Mouse (Mus musculus) erythroid progenitor cell, adult 5-6 weeks (primary cell): ENCODE measurements around the gene Ltbr. TPM values are rescaled to one million over a fixed set of nuclear protein-coding genes. Genes with fewer than 3 reads are reported as not detected.

Experiments
- ATAC-seq: replicated peaks from 2 replicates; pipeline ENCODE4 v1.8.0; 2016; ENCODE audit warnings: moderate number of reproducible peaks, mild to moderate bottlenecking, moderate TSS enrichment, inconsistent platforms; ENCODE audit not compliant: poor library complexity, low FRiP score, severe bottlenecking
- total RNA-seq, 2 experiments: library from RNA; stranded (forward) in 1 of 2; stranded (reverse) in 1 of 2; fragments of 150-400 nt in 1 of 2; fragments of 186-747, 209-891 nt in 1 of 2; gene quantifications; 2 replicates each; pipeline versions ENCODE4 v1.2.3 to v1.2.4; 2015 to 2017; ENCODE audit warnings: low replicate concordance in 2 of 2

Ltbr gene
- total RNA-seq, 2 experiments from 2014 or later, result 0.84 to 3.5 TPM

DNA sequence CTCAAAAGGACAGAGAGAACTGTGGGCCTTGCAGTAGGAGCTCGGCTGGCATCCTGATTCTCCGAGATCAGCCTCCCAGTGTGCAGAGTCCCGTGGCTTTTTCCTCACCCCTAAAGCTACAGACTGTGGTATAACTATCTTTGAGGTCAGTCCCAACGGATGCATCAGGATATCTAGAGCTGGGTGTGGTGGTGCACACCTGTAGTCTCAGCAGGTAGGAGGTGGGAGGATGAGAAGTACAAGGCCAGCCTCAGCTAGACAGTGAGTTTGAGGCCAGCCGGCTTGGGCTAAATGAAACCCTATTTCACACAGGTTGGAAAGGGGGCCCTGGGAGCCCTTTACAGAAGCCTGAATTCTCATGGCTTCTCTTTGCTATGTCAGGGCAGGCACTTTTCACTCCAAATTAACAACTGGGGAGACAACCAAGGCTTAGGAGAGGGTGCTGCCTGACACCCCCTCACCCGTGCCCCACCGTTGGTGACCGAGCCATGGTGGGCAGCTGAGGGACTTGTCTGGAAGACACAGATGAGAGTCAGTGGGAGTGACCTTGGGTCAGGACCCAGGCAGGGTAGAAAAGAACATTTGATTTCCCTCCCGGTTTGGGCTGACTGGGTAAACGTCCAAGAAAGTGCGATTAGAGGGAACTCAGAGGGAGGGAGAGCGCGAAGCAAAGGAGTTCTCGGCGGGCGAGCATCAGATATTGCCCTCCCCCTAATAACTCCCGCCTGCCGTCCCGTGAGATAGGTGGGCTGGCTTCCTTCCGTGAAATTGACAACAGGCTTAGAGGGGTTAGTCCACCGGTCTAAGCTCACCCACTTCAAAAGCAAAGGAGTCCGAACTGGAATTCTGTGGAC is 35.3 kb upstream of the Ltbr start, which contains the start of gene Tnfrsf1a:
Gene Tnfrsf1a, plus strand, starts transcription at position 642 of the 854 bp plus-strand sequence.
- no peak for ATAC-seq

GRCm38 (mm10) chr6:125346029-125346428 is 32.3 kb upstream of the Ltbr start:
- ATAC-seq, result no peak

- no peak for ATAC-seq
Measured at GRCm38 (mm10) chr6:125345625-125346024, 31.9 kb upstream of the Ltbr start.

DNA sequence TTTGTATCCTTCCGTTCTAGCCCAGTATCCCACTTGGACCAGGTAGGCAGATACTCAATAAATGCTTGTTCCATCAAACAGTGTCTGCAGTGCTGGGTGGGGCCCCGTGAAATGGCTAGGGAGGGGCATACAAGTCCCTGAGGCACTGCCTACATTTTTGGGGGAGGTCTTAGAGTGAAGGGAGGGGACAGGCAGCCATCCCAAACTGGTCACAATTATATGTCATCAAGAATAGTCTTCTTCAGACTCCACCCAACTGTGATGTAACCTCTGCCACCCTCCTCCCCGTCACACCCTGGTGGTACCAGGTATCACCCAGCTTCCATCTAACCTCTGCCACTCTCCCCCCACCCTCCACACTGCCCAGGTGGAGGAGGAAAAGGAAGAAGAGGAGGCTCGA is 31.2 kb upstream of the Ltbr start:
- no peak for ATAC-seq

DNA sequence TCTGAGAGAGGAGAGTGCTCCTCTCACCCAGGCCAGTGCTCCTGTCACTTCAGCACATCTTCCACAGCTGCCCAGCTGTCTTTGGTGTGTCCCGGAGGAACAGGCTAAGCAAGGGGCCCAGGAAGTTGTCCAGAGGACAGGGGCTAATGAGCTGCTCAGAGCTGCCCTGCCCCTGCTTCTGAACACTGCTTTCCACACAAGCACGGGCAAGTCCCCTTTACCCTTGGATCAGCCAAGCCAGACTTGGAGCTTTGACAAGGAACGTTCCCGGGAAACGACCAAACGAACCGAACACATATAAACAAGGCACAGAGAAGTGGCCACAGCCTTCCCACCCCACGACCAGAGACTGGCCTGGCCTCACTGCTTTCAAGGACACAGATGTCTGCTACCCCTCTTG is 30.4 kb upstream of the Ltbr start:
- ATAC-seq, result no peak

DNA sequence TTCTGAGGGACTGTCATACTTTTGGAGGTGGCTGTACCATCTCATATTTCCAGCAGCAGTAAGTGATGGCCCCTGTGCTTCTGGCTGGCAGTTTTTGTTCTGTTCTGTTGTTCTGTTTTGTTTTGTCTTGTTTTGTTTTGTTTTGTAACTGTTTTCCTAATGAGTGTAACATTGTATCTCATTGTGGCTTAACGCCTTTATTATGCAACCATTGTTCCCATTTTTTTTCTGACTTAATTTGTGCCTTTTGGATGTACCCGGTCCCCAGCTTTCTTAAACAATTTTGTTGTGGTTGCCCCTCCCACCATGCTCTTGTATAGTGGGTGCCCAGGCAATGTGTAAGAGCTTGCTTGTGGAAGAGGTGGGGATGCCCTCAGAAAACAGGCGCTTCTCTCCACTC is 28.5 kb upstream of the Ltbr start:
- no peak for ATAC-seq

DNA sequence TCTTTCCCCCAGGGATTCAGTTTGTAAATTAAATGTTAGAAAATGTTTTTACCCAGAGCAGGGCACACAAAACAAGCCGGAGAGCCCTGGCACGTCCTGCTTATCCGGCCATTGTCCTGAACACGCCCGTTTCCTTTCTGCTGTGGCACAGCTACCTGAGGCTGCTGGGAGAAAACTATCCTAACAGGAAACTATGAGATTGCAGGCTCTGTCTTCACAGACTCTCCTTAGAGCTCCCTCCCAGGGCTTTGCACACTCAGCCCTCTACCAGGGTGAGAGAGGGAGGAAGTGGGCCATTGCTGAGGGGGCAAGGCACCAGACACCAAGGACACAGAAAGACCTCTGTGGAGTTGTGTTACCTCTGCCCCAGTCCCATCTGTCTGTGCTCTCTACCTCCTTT is 26.6 kb upstream of the Ltbr start:
- ATAC-seq, result no peak

- ATAC-seq, result no peak; the same call in 1 of the 2 replicates
Measured at GRCm38 (mm10) chr6:125338791-125339660, 25.3 kb upstream of the Ltbr start.

DNA sequence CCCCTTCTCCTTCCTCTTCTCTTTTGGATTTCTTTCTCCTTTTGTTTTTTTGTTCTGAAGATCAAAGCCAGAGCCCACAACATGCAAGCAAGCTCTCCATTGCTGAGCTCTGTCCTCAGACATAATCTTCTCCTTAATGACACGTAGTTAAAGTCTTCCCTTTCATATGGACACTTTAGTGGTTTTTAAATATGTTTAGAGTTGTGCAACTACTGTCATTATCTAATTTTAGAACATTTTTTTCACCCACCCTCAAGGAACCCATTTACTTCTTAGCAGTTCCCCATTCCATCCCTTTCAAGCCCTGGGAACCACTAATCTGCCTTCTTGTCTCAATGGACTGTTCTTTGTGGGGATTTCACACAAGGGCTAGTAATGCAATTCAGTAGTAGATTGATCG is 20.7 kb upstream of the Ltbr start:
- ATAC-seq, result no peak

DNA sequence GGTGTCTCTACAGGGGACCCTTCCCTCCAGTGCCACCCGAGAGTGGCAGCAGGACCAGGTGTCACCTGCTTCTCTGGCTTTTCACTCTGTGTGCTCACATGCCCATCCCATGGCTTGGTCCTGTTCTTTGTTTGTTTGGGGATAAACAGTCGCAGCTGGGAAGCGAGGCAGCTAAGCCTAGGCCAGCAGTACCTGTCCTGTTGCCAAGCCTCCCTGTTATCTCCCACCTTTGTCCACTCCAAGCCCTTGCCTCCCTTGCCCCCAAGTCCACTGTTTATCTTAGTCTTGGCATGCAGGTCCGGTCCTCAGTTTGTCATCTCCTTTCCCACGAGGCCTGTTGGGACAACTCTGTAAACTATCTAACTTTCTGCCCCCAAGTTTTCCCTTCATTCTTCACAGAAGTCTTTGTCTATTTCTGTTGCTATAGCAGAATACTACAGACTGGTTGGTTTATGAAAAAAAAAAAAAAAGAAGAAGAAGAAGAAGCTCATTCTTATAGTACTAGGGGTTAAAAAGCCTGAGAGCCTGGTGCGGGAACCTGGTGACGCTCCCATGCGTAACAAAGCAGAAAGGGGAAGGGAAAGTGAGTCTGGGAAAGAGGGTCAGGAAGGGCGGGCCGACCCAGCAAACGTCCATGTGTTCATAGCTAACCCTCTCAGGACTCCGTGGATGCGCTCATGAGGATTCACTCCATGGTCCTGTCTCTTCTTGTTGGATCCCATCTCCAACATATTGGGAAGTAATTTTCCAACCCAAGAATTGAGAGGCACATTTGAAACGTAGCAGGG is 19.6 kb upstream of the Ltbr start:
- ATAC-seq, result no peak

DNA sequence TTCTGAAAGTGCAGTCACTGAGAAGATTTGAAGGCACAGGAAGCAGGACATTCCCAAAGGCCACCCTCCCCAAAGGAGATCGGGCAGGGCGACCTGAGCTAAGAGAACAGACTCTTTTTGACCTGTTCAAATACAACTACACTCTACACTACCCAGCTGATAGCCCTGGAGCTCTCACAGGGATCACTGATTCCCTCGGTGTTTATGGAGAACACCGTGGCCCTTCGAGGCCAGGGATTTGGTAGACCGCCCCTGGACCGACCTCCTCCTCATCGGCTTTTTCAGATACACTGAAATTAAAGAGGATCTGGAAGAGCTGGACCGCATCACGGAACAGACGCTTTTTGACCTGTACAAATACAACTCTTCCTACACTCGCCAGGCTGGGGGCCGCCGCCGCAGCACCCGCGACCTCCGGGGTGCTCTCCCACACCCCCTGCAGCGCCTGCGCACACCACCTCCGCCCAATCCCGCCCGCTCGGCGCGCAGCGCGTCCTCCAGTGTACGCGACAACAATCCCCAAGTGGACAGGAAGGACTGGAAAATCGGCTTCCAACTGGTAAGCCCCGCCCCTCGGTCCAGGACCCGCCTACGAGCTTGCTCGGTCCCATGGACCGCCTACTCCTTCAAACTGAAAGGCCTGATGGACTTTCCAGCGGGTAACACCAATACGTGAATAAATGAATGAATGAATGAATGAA is 17.1 kb upstream of the Ltbr start:
- no peak for ATAC-seq

DNA sequence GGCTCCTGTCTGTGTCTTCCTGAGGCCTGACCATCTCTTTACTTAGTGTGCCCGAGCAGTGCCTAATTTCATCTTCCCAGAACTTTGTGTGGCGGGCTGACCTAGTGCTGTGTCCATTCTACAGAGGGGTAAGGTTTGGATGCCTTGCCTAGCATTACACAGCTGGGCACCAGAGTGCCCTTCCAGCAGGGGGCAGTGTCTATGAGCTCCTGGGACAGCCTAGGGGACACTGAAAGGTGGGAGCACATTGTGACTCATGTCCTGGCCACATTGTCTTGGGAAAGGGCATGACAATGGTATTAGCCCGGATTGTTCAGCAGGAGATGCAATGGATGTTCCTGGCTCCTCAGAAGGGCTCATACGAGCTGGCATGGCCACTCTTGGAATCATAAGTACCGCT is 14.6 kb upstream of the Ltbr start:
- ATAC-seq, result no peak

DNA sequence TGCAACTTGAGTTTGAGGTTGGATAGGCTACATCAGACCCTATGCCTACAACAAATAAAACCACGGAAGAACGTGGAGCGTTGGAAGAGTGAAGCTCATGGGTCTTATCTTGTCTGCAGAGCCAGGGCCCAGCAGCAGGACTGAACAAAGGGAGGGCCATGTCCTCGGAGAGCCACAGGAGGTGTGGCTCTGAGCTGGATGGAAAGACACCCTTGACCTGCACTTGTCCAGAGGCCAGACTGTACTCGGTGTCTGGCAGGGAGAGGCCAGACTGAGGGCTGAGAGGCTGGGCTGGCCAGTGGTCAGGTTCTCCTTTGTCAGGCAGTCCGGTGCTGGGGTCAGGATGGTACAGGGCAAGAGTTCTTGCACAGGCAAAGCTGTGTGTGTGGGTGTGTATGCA is 11.7 kb upstream of the Ltbr start:
- ATAC-seq, result no peak

DNA sequence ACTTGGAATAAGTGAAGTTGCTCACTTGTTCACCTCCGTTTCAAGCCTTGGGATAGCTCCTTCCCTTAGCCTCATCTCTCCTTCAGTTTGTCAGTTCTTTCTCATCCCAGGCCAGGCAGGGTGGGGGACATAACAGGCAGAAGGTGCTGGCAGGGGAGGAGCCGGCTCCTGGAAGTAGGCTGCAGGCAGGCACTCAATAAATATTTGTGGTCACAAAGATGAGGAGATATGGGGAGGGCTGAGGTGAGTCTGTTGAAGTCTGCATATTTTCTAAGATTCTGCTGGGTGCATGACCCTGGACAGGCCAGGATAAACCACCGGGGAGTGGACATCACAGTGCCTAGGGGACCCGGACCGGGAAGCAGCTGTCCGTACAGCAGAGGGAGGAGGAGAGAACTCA is 9.9 kb upstream of the Ltbr start:
- ATAC-seq, result no peak

DNA sequence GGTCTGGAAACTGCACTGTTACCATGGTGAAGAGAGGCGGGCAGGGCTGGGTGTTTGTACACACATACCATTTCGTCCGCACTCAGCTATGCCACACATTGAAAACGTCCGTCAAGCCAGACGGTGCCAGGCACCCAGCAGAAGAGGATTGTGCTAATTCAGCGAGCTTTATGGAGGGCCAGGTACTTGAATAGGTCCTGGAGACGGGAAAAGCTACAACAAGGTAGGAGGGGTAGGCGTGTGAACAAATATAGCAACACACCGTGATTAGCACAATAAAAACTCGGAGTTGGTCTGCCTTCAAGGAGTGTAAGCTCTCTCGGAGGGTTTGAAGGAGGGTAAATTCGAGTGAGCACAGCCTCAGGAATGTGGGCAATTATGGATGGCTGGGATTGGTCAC is 9.1 kb upstream of the Ltbr start:
- no peak for ATAC-seq

DNA sequence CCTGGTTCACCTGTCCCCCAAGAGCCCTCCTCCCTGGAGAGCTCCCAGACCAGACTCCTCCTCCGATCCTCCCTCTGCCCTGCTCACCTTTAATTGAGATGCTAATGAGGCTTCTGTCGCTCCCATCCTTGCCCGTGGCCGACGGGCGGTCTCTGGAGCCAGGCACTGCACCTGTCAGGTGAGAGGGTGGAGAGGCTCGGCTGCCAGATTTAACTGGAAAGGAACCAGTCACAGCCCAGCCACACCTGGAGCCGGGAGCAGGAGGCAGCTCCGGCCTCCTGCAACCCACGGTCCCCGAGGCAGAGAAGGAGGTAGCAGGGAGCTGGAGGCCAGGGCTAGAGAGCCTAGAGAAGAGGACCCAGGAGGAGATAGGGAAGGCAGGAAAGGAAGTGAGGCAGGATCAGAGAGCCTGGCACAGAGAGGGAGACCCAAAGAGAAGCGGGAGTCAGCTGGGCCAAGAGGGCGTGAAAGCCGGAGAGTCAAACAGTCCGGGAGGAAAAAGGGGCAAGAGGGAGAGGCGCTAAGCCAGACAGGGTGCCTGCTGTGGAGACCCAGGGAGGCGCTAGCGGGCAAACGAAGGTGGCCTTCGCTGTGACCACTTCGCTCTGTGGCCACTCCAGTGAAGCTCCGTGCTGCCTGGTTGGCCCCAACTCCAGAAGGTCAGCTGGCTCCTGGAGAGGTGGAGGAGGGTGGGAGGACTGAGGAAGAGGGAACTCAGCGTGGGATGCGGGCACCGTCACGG is 7.6 kb upstream of the Ltbr start:
- no peak for ATAC-seq

GRCm38 (mm10) chr6:125320323-125320722 is 6.6 kb upstream of the Ltbr start, which contains the start of gene Scnn1a:
Gene Scnn1a, plus strand, starts transcription at chr6:125320659.
- no peak for ATAC-seq

DNA sequence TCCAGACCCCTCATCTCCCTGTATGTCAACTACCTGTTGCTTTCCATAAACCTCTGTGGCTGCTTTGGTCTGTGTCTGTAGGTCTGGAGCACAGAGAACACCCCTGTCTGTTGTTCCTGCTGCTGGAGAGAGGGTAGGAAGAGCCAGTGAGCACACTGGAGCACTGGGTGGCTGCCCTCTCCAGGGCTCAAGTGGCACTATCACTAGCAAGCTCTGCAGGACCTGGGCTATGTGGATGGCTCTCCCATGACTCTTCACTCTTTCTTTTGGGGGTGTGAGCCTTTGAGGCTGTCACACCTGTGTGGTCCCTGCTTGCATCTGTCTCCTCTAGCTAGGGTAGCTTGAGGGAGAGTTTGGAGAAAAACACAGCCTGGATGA is 6.2 kb upstream of the Ltbr start:
- no peak for ATAC-seq
